Mouse (Mus musculus) stomach, embryonic 16.5 days (tissue): ENCODE measurements around the gene Zbtb38. TPM values are rescaled to one million over a fixed set of nuclear protein-coding genes. Genes with fewer than 3 reads are reported as not detected.

Experiments
- ATAC-seq: fragments of 200-750 bp; cut with Nextera tagmentation; 2 replicates; pipeline ENCODE4 v1.8.0; 2017; ENCODE audit warnings: moderate number of reproducible peaks, moderate TSS enrichment; ENCODE audit not compliant: insufficient read depth, low FRiP score
- H3K27ac ChIP-seq: fragments of 300-500 bp; sonication (generic); 2 replicates; pipeline ENCODE4 v1.5.1; 2014; ENCODE audit warnings: low read length
- H3K27me3 ChIP-seq: fragments of 300-500 bp; sonication (generic); 2 replicates; pipeline ENCODE4 v1.6.1; 2014; ENCODE audit warnings: low read length, control low read depth, mixed read lengths; ENCODE audit not compliant: control insufficient read depth, insufficient read depth
- H3K36me3 ChIP-seq: fragments of 300-500 bp; sonication (generic); 2 replicates; pipeline ENCODE4 v1.6.1; 2014; ENCODE audit warnings: low read length; ENCODE audit not compliant: control insufficient read depth, insufficient read depth
- H3K4me1 ChIP-seq: fragments of 300-500 bp; sonication (generic); 2 replicates; pipeline ENCODE4 v1.6.1; 2014; ENCODE audit warnings: low read length, control low read depth, mixed read lengths; ENCODE audit not compliant: control insufficient read depth, insufficient read depth
- H3K4me2 ChIP-seq: fragments of 300-500 bp; sonication (generic); 2 replicates; pipeline ENCODE4 v1.6.1; 2014; ENCODE audit warnings: low read depth, low read length, mixed read lengths
- H3K4me3 ChIP-seq: fragments of 300-500 bp; sonication (generic); replicated peaks from 2 replicates; pipeline ENCODE4 v1.5.1; 2014; ENCODE audit warnings: mild to moderate bottlenecking, low read length
- H3K9ac ChIP-seq: fragments of 300-500 bp; sonication (generic); 2 replicates; pipeline ENCODE4 v1.6.1; 2014; ENCODE audit warnings: low read length
- H3K9me3 ChIP-seq: fragments of 300-500 bp; sonication (generic); replicated peaks from 2 replicates; pipeline ENCODE4 v1.6.1; 2016; ENCODE audit warnings: low read length, control low read depth; ENCODE audit not compliant: control insufficient read depth
- WGBS: fragments of 180-500 bp; shearing (Covaris S2); extraction: QIAGEN DNeasy Blood & Tissue Kit; methylation state at CpG from one replicate; pipeline ENCODE4 v1.1.7; 2014; 5-methylcytosine and 5-hydroxymethylcytosine counted together
- polyA plus RNA-seq: library from polyadenylated mRNA; unstranded; fragments of >200 nt; fragmentation: Nextera tagmentation; extraction: Ambion mirVana; gene quantifications from 2 replicates; pipeline ENCODE4 v1.2.1, GENCODE M21; 2015

Gene Zbtb38
- polyA plus RNA-seq: 19.4 and 21.2 TPM in 2 replicates

- Histone ChIP-seq H3K27me3 (no peaks in the 10 kb centered on the region), H3K9ac (peak within 1 kb of the TSS; percentile 50), H3K36me3 (no peaks in the 10 kb centered on the region), H3K9me3 (no peaks in the 10 kb centered on the region; the same call in 1 of the 2 replicates), H3K27ac (peak within 1 kb of the TSS; percentile 55), H3K4me1 (peaks cover 3% of the 10 kb centered on the region; the same call in 1 of the 2 replicates), H3K4me2 (peak within 1 kb of the TSS; percentile 3; the same call in 1 of the 2 replicates), H3K4me3 (no peak within 1 kb of the TSS)
- 55% methylated on average over 15 of the region's 15 CpGs for WGBS
- ATAC-seq: peak; percentile 92
Measured at GRCm38 (mm10) chr9:96752603-96753114, at the start of gene Zbtb38. Gene Zbtb38 (minus strand): TSS chr9:96752831.

- 17% methylated on average over 5 of the region's 5 CpGs for WGBS
- no peak overlapping the region for H3K4me2 ChIP-seq
- H3K4me1 ChIP-seq: 0 out of 2 replicates have a peak, but pooled peaks cover 2% of the 10 kb centered on the region
- no peaks in the 10 kb centered on the region for H3K36me3 ChIP-seq
- no peak overlapping the region for H3K27ac ChIP-seq
- H3K9ac ChIP-seq: no peak overlapping the region
- H3K9me3 ChIP-seq: no peaks in the 10 kb centered on the region
- ATAC-seq: no peak
- H3K27me3 ChIP-seq: no peaks in the 10 kb centered on the region
- no peak overlapping the region for H3K4me3 ChIP-seq
Measured at GRCm38 (mm10) chr9:96800131-96800825, 47.6 kb upstream of the Zbtb38 start.

- Histone ChIP-seq H3K27me3 (no peaks in the 10 kb centered on the region), H3K9me3 (no peaks in the 10 kb centered on the region), H3K27ac (no peak overlapping the region), H3K4me3 (no peak overlapping the region), H3K4me2 (no peak overlapping the region), H3K36me3 (no peaks in the 10 kb centered on the region), H3K4me1 (0 out of 2 replicates have a peak, but pooled peaks cover 2% of the 10 kb centered on the region), H3K9ac (no peak overlapping the region)
- ATAC-seq: no peak
- WGBS: 76% methylated on average over 3 of the region's 3 CpGs
Measured at GRCm38 (mm10) chr9:96797311-96797710, 44.7 kb upstream of the Zbtb38 start.

GRCm38 (mm10) chr9:96795399-96795928 lies 42.8 kb upstream of the Zbtb38 start:
- peak; percentile 80 for ATAC-seq
- Histone ChIP-seq H3K27ac (peak overlapping the region; percentile 60; the same call in 1 of the 2 replicates), H3K4me2 (peak overlapping the region; percentile 73), H3K36me3 (no peaks in the 10 kb centered on the region), H3K9me3 (no peaks in the 10 kb centered on the region), H3K9ac (peak overlapping the region; percentile 78), H3K4me3 (peak overlapping the region; percentile 49), H3K27me3 (no peaks in the 10 kb centered on the region), H3K4me1 (0 out of 2 replicates have a peak, but pooled peaks cover 2% of the 10 kb centered on the region)
- WGBS: 11% methylated on average over 10 of the region's 10 CpGs

- H3K9ac ChIP-seq: no peak overlapping the region
- no peak overlapping the region for H3K4me2 ChIP-seq
- H3K27me3 ChIP-seq: no peaks in the 10 kb centered on the region
- no peak overlapping the region for H3K4me3 ChIP-seq
- no peak for ATAC-seq
- no peaks in the 10 kb centered on the region for H3K36me3 ChIP-seq
- H3K27ac ChIP-seq: no peak overlapping the region
- 0 out of 2 replicates have a peak, but pooled peaks cover 2% of the 10 kb centered on the region for H3K4me1 ChIP-seq
- WGBS: 88% methylated on average over 2 of the region's 2 CpGs
- H3K9me3 ChIP-seq: no peaks in the 10 kb centered on the region
Measured at GRCm38 (mm10) chr9:96794601-96795000, 42.0 kb upstream of the Zbtb38 start.

GRCm38 (mm10) chr9:96792543-96792942 lies 39.9 kb upstream of the Zbtb38 start:
- no peak for ATAC-seq

GRCm38 (mm10) chr9:96790389-96791007 lies 37.9 kb upstream of the Zbtb38 start:
- Histone ChIP-seq H3K27ac (no peak overlapping the region), H3K36me3 (no peaks in the 10 kb centered on the region), H3K27me3 (no peaks in the 10 kb centered on the region), H3K9ac (no peak overlapping the region), H3K9me3 (no peaks in the 10 kb centered on the region), H3K4me1 (peaks cover 6% of the 10 kb centered on the region), H3K4me2 (no peak overlapping the region), H3K4me3 (no peak overlapping the region)
- no peak for ATAC-seq
- WGBS: 46% methylated on average over 4 of the region's 4 CpGs

More at GRCm38 (mm10) chr9:96792543-96792942, 39.9 kb upstream of the Zbtb38 start:
- no peak overlapping the region for H3K4me2 ChIP-seq
- no peak overlapping the region for H3K27ac ChIP-seq
- no peaks in the 10 kb centered on the region for H3K36me3 ChIP-seq
- no peak overlapping the region for H3K9ac ChIP-seq
- H3K9me3 ChIP-seq: no peaks in the 10 kb centered on the region
- H3K27me3 ChIP-seq: no peaks in the 10 kb centered on the region
- no peak overlapping the region for H3K4me3 ChIP-seq
- H3K4me1 ChIP-seq: 0 out of 2 replicates have a peak, but pooled peaks cover 2% of the 10 kb centered on the region
- 57% methylated on average over 2 of the region's 2 CpGs for WGBS

GRCm38 (mm10) chr9:96789906-96790305 lies 37.3 kb upstream of the Zbtb38 start:
- Histone ChIP-seq H3K4me2 (no peak overlapping the region), H3K36me3 (no peaks in the 10 kb centered on the region), H3K9ac (no peak overlapping the region), H3K4me3 (no peak overlapping the region), H3K4me1 (peaks cover 5% of the 10 kb centered on the region), H3K9me3 (no peaks in the 10 kb centered on the region), H3K27ac (no peak overlapping the region), H3K27me3 (no peaks in the 10 kb centered on the region)
- ATAC-seq: no peak
- WGBS: 72% methylated on average over 3 of the region's 3 CpGs

GRCm38 (mm10) chr9:96787797-96788196 lies 35.2 kb upstream of the Zbtb38 start:
- no peak overlapping the region for H3K27ac ChIP-seq
- H3K4me2 ChIP-seq: no peak overlapping the region

More at GRCm38 (mm10) chr9:96787797-96788196, 35.2 kb upstream of the Zbtb38 start:
- Histone ChIP-seq H3K27me3 (no peaks in the 10 kb centered on the region), H3K4me3 (no peak overlapping the region), H3K9me3 (no peaks in the 10 kb centered on the region), H3K4me1 (peaks cover 5% of the 10 kb centered on the region), H3K36me3 (no peaks in the 10 kb centered on the region), H3K9ac (no peak overlapping the region)
- no peak for ATAC-seq
- 74% methylated on average over 10 of the region's 10 CpGs for WGBS
